In the genomic region with DNA sequence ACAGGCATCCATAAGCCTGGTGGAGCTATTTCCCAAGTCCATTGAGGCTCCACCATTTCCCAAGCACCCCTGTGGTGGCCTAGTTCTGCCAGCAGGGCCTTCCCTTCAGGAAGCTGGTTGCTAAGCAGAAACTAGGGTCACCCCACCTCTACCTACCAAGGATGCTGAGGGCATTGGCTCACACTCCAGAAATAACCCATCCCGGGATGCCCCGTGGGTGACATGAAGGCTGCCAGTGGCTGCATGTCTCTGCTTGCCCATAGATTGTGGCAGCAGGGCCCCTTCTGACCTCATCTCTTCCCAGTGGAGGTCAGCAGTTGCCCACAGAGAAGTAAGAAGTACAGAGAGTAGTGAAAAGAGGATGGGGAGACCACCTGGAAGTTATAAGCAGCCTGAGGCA, we compare ENCODE assay signal across 27 mouse cellular contexts. TPM values are rescaled to one million over a fixed set of nuclear protein-coding genes. Genes with fewer than 3 reads are reported as not detected.
DNase-seq lines count a peak whose midpoint lies in the region; ATAC-seq and TF ChIP-seq lines count a peak whose summit lies in the region.
"Had no signal": no experiment of that assay in that cellular context is flagged by ENCODE, and none has a peak within 500 bp of the region (broad histone marks: within the 10 kb centered on the region; RNA-seq: fewer than 3 reads in every experiment).

No protein-coding gene starts in this region.

- peaks cover 67% of the 10 kb centered on the region for H3K27me3 ChIP-seq in heart, embryonic 10.5 days (ENCODE audit: insufficient read depth, poor library complexity, severe bottlenecking)
- H3K27me3 ChIP-seq in heart, postnatal 0 days (ENCODE audit: control insufficient read depth, insufficient read depth, low read length) = no peaks in the 10 kb centered on the region; the same call in 1 of the 2 replicates
- H3K27me3 ChIP-seq: forebrain, embryonic 13.5 days; hindbrain, embryonic 12.5 days; hindbrain, embryonic 15.5 days had no signal

- no peak for TF ChIP-seq CTCF in heart, postnatal 0 days (IDR thresholded peaks at IDR 0.05; ENCODE audit: low read depth)

- 81% methylated on average over 2 of the region's 2 CpGs for WGBS in heart, embryonic 10.5 days
- WGBS in heart, postnatal 0 days = 47% methylated on average over 2 of the region's 2 CpGs

- ATAC-seq in heart, postnatal 0 days (ENCODE audit: insufficient read depth, low read depth) = peak; percentile 88
- ATAC-seq: forebrain, embryonic 13.5 days; forebrain, embryonic 16.5 days; intestine, postnatal 0 days had no signal

- no peak overlapping the region for H3K9ac ChIP-seq in heart, postnatal 0 days (replicated peaks; ENCODE audit: low read depth, low read length)
- H3K9ac ChIP-seq: forebrain, embryonic 13.5 days; heart, embryonic 13.5 days; hindbrain, embryonic 12.5 days; hindbrain, embryonic 15.5 days had no signal

- H3K9me3 ChIP-seq in heart, embryonic 10.5 days = no peaks in the 10 kb centered on the region
- H3K9me3 ChIP-seq in heart, postnatal 0 days (replicated peaks; ENCODE audit: control insufficient read depth, low read length) = no peaks in the 10 kb centered on the region
- H3K9me3 ChIP-seq: forebrain, embryonic 10.5 days; forebrain, embryonic 13.5 days; heart, embryonic 13.5 days; hindbrain, embryonic 12.5 days; hindbrain, embryonic 15.5 days had no signal

- H3K4me2 ChIP-seq in heart, postnatal 0 days (ENCODE audit: low read depth, low read length) = no peak overlapping the region
- H3K4me2 ChIP-seq: forebrain, embryonic 13.5 days; heart, embryonic 13.5 days; hindbrain, embryonic 12.5 days; hindbrain, embryonic 15.5 days had no signal

- peaks cover 6% of the 10 kb centered on the region; the same call in 1 of the 2 replicates for H3K4me1 ChIP-seq in heart, embryonic 10.5 days
- no peaks in the 10 kb centered on the region for H3K4me1 ChIP-seq in heart, postnatal 0 days (ENCODE audit: control insufficient read depth, insufficient read depth)
- H3K4me1 ChIP-seq: forebrain, embryonic 10.5 days; forebrain, embryonic 13.5 days; hindbrain, embryonic 12.5 days; hindbrain, embryonic 15.5 days had no signal

- H3K27ac ChIP-seq in heart, embryonic 10.5 days = no peak overlapping the region
- H3K27ac ChIP-seq in heart, postnatal 0 days (ENCODE audit: low read depth) = no peak overlapping the region
- H3K27ac ChIP-seq: forebrain, embryonic 10.5 days; forebrain, embryonic 13.5 days; heart, embryonic 13.5 days; hindbrain, embryonic 12.5 days; hindbrain, embryonic 15.5 days had no signal

- intact Hi-C loops in heart, postnatal 25 days (cut with DNase I) = no loop called here

- TF ChIP-seq EP300 in heart, postnatal 0 days (IDR thresholded peaks at IDR 0.05; ENCODE audit: low read depth) = no peak

- no peaks in the 10 kb centered on the region for H3K36me3 ChIP-seq in heart, embryonic 10.5 days
- H3K36me3 ChIP-seq in heart, postnatal 0 days (replicated peaks; ENCODE audit: control insufficient read depth, insufficient read depth, low read length) = no peaks in the 10 kb centered on the region
- H3K36me3 ChIP-seq: forebrain, embryonic 10.5 days; heart, embryonic 13.5 days; hindbrain, embryonic 12.5 days; hindbrain, embryonic 15.5 days had no signal

- DNase-seq in heart, adult 18-20 months = peak; percentile 34 to 41
- no peak for DNase-seq in heart, embryonic 10.5 days (ENCODE audit: low spot score)
- DNase-seq in heart, adult 9 months (ENCODE audit: low spot score in 2 of 2) = peak; percentile 7 to 36
- DNase-seq in heart, postnatal 25 days (ENCODE audit: low spot score) = no peak
- DNase-seq in heart, postnatal 0 days (ENCODE audit: low spot score) = peak; percentile 36
- no peak for DNase-seq in right cerebral cortex, postnatal 14 days
- DNase-seq in embryo, embryonic 10 days (ENCODE audit: low spot score) = no peak
- DNase-seq: adrenal gland, adult 2 months; adrenal gland, postnatal 14 days; B cell, adult 2 months; cerebellum, adult 11 months; cerebellum, adult 2 months; cerebellum, adult 9-11 months; cerebellum, postnatal 25 days; gastrocnemius, postnatal 10 days; gastrocnemius, postnatal 36 days; kidney, adult 2 months had no signal

- H3K4me3 ChIP-seq in heart, embryonic 10.5 days = no peak overlapping the region
- H3K4me3 ChIP-seq in heart, postnatal 0 days (ENCODE audit: low read depth, low read length) = no peak overlapping the region
- H3K4me3 ChIP-seq: forebrain, embryonic 10.5 days; forebrain, embryonic 13.5 days; heart, embryonic 13.5 days; hindbrain, embryonic 12.5 days; hindbrain, embryonic 15.5 days had no signal

RNA-seq across cellular contexts. Expression of gene Th, which starts 1.4 kb away (rescaled TPM):
- total RNA-seq in heart, adult 18-20 months (2021) = not detected
- polyA plus RNA-seq in heart, embryonic 10.5 days (2016; fragmentation: Nextera tagmentation; extraction: Ambion mirVana) = 2.2 and 2.4 TPM in 2 replicates
- total RNA-seq in heart, postnatal 25 days (2021) = not detected
- 0.15 TPM in 2 replicates for total RNA-seq in heart, postnatal 0 days (2014; rRNA removed; ENCODE audit: low replicate concordance)
- 0.19 and 0.81 TPM in 2 replicates for polyA plus RNA-seq in heart, postnatal 0 days (2015; fragmentation: Nextera tagmentation; extraction: Ambion mirVana)
- total RNA-seq: gastrocnemius, postnatal 36 days; hematopoietic stem cell, adult 5-6 weeks; MEL had no signal

RNA-seq across cellular contexts. Expression of gene Ascl2, which starts 39.5 kb away (rescaled TPM):
- not detected for total RNA-seq in heart, adult 18-20 months (2021)
- polyA plus RNA-seq in heart, embryonic 10.5 days (2016; fragmentation: Nextera tagmentation; extraction: Ambion mirVana) = 1.1 and 1.2 TPM in 2 replicates
- total RNA-seq in heart, postnatal 25 days (2021) = not detected
- total RNA-seq in heart, postnatal 0 days (2014; rRNA removed; ENCODE audit: low replicate concordance) = not detected in 2 replicates
- not detected in 2 replicates for polyA plus RNA-seq in heart, postnatal 0 days (2015; fragmentation: Nextera tagmentation; extraction: Ambion mirVana)
- total RNA-seq: adrenal gland, postnatal 14 days; gastrocnemius, adult 18-20 months; gastrocnemius, postnatal 10 days; gastrocnemius, postnatal 36 days; hematopoietic stem cell, adult 5-6 weeks; MEL had no signal

Comparison
In these comparisons a context has a peak if more than half of its experiments do, and no peak if none do; other contexts are left out.
1. DNase-seq: peak in heart, adult 18-20 months (2 of 2), heart, adult 9 months (2 of 2) and heart, postnatal 0 days (single experiment); none in heart, embryonic 10.5 days (single experiment), heart, postnatal 25 days (single experiment), right cerebral cortex, postnatal 14 days (single experiment) and embryo, embryonic 10 days (single experiment).